Mouse (Mus musculus) limb, embryonic 10.5 days (tissue): ENCODE data around the gene Exd2. TPM values are rescaled to one million over a fixed set of nuclear protein-coding genes. Genes with fewer than 3 reads are reported as not detected.
"Not testable (repeated sequence)": the region's sequence is repeated elsewhere in the genome, so short reads cannot be mapped to it uniquely, and the experiment has no call there.

ENCODE experiments used
- DNase-seq: peaks from one replicate; pipeline ENCODE4 v3.0.0-alpha.2; 2017; ENCODE audit warnings: low spot score
- H3K27ac ChIP-seq: fragments of 300-500 bp; sonication (generic); 2 replicates; pipeline ENCODE4 v1.5.1; 2016; ENCODE audit warnings: mild to moderate bottlenecking
- H3K27me3 ChIP-seq: fragments of 300-500 bp; sonication (generic); 2 replicates; pipeline ENCODE4 v1.6.1; 2016; ENCODE audit warnings: low read depth, mild to moderate bottlenecking; ENCODE audit not compliant: poor library complexity, severe bottlenecking
- H3K36me3 ChIP-seq: fragments of 300-500 bp; sonication (generic); 2 replicates; pipeline ENCODE4 v1.6.1; 2016; ENCODE audit warnings: mild to moderate bottlenecking, moderate library complexity
- H3K4me1 ChIP-seq: fragments of 300-500 bp; sonication (generic); 2 replicates; pipeline ENCODE4 v1.6.1; 2016
- H3K4me3 ChIP-seq: fragments of 300-500 bp; sonication (generic); 2 replicates; pipeline ENCODE4 v1.5.1; 2016; ENCODE audit warnings: mild to moderate bottlenecking, moderate library complexity
- H3K9me3 ChIP-seq: fragments of 300-500 bp; sonication (generic); replicated peaks from 2 replicates; pipeline ENCODE4 v1.6.1; 2016; ENCODE audit warnings: mild to moderate bottlenecking
- WGBS: fragments of 180-500 bp; shearing (Covaris S2); methylation state at CpG from one replicate; pipeline ENCODE4 v1.1.7; 2016; 5-methylcytosine and 5-hydroxymethylcytosine counted together
- polyA plus RNA-seq: library from polyadenylated mRNA; unstranded; fragments of >200 nt; fragmentation: Nextera tagmentation; extraction: Ambion mirVana; gene quantifications from 2 replicates; pipeline ENCODE4 v1.2.1, GENCODE M21; 2016

The Exd2 gene
- polyA plus RNA-seq, 1 experiment from 2014 or later, result 29.7 TPM

DNA sequence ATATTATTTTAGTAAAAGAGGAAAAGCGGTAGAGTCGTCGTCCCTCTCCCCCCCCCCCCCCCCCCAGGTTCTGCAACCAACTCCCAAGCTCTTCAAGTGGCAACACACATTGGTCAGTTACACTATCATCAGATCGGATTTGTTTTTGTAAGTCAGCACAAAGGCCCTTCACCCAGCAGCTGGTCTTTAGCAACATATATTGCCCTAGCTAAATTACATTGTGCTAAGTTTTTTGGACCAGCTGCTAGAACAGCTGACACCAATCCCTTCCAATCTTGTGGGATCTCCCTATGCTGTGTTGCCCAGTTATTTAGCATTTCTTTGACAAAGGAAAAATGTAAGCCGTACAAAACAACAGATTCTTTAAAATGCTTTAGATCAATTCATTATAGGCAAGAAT, 4.9 kb upstream of the Exd2 start:
- 87% methylated on average over 5 of the region's 5 CpGs for WGBS
- Histone ChIP-seq H3K9me3 (no peaks in the 10 kb centered on the region), H3K4me3 (no peak overlapping the region), H3K27me3 (no peaks in the 10 kb centered on the region), H3K36me3 (no peaks in the 10 kb centered on the region), H3K27ac (no peak overlapping the region), H3K4me1 (no peaks in the 10 kb centered on the region)
- no peak for DNase-seq

DNA sequence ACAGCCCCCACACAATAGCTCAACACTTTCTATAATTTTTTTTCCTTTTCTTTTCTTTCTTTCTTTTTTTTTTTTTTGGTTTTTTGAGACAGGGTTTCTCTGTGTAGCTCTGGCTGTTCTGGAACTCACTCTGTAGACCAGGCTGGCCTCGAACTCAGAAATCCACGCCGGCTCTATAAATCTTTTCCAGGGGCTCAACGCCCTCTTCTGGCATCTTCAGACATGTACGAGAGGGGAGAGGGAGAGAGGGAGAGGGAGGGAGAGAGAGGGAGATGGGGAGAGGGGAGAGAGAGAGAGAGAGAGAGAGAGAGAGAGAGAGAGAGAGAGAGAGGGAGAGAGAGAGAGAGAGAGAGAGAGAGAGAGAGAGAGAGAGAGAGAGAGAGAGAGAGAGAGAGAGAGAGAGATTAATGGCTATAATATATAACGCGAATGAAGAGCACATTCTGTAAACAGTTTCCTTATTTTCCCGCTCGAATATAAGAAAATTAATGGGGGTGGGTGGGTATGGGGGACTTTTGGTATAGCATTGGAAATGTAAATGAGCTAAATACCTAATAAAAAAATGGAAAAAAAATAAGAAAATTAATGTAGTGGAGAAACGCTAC, 501 bp upstream of the Exd2 start:
- H3K27me3 ChIP-seq, H3K9me3 ChIP-seq, H3K36me3 ChIP-seq, H3K4me1 ChIP-seq, DNase-seq: not testable (repeated sequence)
- 8% methylated on average over 10 of the region's 10 CpGs for WGBS
- Histone ChIP-seq H3K4me3 (peak overlapping the region; percentile 87), H3K27ac (peak overlapping the region; percentile 93)

DNA sequence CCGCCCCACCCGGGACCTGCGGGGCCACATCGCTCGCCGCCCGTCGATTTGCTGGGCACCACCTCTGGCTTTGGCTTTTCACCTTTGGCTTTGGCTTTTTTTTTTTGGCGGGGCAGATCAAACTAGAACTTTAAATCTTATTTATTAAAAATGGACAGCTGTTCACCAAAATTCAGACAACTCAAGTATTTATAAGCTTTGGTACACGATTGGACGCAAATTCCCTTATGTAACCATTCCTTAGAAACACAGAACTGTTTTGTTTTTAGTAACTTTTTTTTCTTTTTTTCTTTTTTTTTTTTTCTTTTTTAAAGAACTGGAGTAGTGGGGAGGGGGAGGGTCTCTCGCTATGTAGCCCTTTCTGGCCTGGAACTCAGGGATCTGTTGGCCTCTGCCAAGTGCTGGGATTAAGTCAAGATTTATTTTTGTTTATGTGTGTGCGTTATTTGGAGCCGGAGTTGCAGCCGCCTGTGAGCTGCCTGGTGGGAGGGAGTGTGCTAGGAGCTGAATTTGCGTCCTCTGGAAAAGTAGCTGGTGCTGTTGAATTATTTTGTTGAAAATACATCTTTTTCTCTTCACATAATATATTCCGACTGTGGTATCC, 873 bp downstream of the Exd2 start:
- Histone ChIP-seq H3K4me3 (peak overlapping the region; percentile 87), H3K27ac (peak overlapping the region; percentile 93), H3K27me3 (no peaks in the 10 kb centered on the region), H3K36me3 (no peaks in the 10 kb centered on the region), H3K4me1 (peaks cover 7% of the 10 kb centered on the region; the same call in 1 of the 2 replicates), H3K9me3 (no peaks in the 10 kb centered on the region)
- 8% methylated on average over 17 of the region's 17 CpGs for WGBS
- no peak for DNase-seq

DNA sequence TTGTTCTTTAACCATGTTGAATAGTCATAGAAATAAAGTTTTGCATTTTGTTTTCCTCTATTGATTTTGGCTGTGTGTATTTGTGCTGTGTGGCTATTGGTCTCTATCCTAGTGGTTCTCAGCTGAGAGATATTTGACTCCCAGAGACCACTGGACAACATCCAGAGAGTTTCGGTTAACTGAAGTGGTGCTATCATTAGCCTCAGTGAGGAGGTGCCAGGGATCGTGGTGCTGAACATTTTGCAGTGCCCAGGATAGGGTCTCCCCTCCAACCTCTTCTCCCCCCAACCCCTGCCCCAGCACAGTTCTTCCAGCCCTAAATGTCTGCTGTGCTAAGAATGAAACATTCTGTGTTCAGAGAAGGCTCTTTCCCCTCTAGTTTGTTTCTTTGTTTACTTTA, 7.3 kb downstream of the Exd2 start:
- Histone ChIP-seq H3K27me3 (no peaks in the 10 kb centered on the region), H3K36me3 (no peaks in the 10 kb centered on the region), H3K4me3 (no peak overlapping the region), H3K9me3 (no peaks in the 10 kb centered on the region), H3K27ac (no peak overlapping the region), H3K4me1 (no peaks in the 10 kb centered on the region)
- 91% methylated on average over 2 of the region's 2 CpGs for WGBS
- no peak for DNase-seq

DNA sequence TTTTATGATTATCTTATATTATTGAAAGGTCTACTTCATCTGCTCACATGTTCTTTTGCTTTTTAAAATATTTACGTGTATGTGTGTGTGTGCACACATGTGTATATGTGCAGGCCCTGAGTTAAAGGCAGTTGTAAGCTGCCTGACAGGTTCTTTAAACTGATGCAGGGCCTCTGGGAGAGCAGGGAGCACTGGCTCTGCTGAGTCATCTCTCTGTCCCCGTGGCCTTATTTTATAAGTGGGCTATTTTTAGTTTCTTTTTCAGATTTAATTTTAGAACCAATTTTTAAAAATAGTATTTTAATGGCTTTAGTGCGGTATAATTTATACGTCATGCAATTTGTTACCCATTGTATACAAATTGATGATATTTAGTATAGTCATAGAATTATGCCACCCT, 9.0 kb downstream of the Exd2 start:
- Histone ChIP-seq H3K9me3 (no peaks in the 10 kb centered on the region), H3K4me3 (no peak overlapping the region), H3K4me1 (no peaks in the 10 kb centered on the region), H3K27ac (no peak overlapping the region), H3K36me3 (peaks cover 8% of the 10 kb centered on the region; the same call in 1 of the 2 replicates), H3K27me3 (no peaks in the 10 kb centered on the region)
- WGBS, result 85% methylated on average over 4 of the region's 4 CpGs
- DNase-seq, result no peak

- Histone ChIP-seq H3K27ac (no peak overlapping the region), H3K9me3 (no peaks in the 10 kb centered on the region), H3K4me3 (no peak overlapping the region), H3K27me3 (no peaks in the 10 kb centered on the region), H3K36me3 (peaks cover 8% of the 10 kb centered on the region; the same call in 1 of the 2 replicates), H3K4me1 (no peaks in the 10 kb centered on the region)
- WGBS, result 93% methylated on average over 3 of the region's 3 CpGs
- no peak for DNase-seq
These were observed 10.8 kb downstream of the Exd2 start for GRCm38 (mm10) chr12:80473731-80474130.

DNA sequence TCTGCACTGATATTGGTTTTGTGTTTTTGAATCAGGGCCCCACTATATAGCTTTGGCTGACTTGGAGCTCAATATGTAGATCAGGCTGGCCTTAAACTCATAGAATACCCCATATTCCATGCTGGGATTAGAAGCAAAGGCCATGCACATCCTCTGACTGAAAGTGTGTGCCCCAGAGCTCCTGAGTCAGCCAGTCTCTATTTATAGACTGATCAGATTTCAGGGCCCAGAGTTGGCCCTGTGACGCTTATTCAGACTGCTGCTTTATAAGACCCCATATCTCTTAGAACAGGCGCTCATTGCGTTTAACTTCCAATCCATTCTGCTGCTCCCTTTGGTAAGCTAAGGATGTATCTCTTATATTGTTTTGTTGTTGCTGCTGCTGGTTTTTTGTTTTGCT, 17.1 kb downstream of the Exd2 start:
- WGBS, result 87% methylated on average over 3 of the region's 3 CpGs
- Histone ChIP-seq H3K4me1 (no peaks in the 10 kb centered on the region), H3K27ac (no peak overlapping the region), H3K27me3 (no peaks in the 10 kb centered on the region), H3K4me3 (no peak overlapping the region), H3K36me3 (peaks cover 51% of the 10 kb centered on the region), H3K9me3 (no peaks in the 10 kb centered on the region)
- no peak for DNase-seq

- Histone ChIP-seq H3K36me3 (peaks cover 66% of the 10 kb centered on the region), H3K27ac (no peak overlapping the region), H3K27me3 (no peaks in the 10 kb centered on the region), H3K4me1 (no peaks in the 10 kb centered on the region), H3K9me3 (no peaks in the 10 kb centered on the region), H3K4me3 (no peak overlapping the region)
- WGBS, result 83% methylated on average over 3 of the region's 3 CpGs
- DNase-seq, result no peak
These were observed 20.5 kb downstream of the Exd2 start for GRCm38 (mm10) chr12:80483397-80483796.

DNA sequence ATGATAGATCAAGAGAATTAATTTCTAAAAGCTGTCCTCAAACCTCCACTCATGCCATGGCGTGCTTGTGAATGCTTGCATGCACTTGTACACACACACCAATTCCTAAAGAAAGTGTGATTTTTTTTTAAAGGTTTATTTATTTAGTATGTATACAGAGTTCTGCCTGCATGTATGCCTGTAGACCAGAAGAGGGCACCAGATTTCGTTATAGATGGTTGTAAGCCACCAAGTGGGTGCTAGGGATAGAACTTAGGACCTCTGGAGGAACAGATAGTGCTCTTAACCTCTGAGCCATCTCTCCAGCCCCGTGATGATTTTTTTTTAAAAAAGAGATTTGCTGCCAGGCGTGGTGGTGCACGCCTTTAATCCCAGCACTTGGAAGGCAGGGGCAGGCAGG, 30.4 kb downstream of the Exd2 start:
- no peak overlapping the region for H3K4me3 ChIP-seq
- peaks cover 55% of the 10 kb centered on the region for H3K36me3 ChIP-seq
- WGBS, result 92% methylated on average over 5 of the region's 5 CpGs
- H3K9me3 ChIP-seq, result no peaks in the 10 kb centered on the region
- DNase-seq, result no peak
- H3K27ac ChIP-seq, result no peak overlapping the region
- no peaks in the 10 kb centered on the region for H3K27me3 ChIP-seq
- 0 out of 2 replicates have a peak, but pooled peaks cover 4% of the 10 kb centered on the region for H3K4me1 ChIP-seq

DNA sequence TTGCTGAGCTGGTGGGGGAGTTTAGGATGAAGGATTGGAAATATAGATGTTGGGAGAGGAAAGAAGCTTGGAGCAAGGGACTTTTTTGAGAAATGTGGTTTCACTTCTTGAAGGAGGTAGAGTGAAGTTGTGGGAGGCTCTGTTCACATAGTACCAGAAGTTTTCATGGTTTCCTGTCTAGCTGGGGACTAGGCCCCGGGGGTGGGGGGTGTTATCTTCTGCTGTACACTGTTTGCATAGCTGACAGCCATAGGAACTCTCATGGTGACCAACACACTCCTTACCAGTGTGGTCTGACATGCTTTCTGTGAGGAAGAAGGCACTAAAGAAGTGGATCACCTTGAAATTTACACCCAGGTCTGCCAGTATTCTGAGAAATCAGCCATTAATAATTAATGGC, 32.8 kb downstream of the Exd2 start:
- Histone ChIP-seq H3K4me3 (no peak overlapping the region), H3K36me3 (peaks cover 35% of the 10 kb centered on the region), H3K27me3 (no peaks in the 10 kb centered on the region), H3K27ac (no peak overlapping the region), H3K9me3 (no peaks in the 10 kb centered on the region), H3K4me1 (0 out of 2 replicates have a peak, but pooled peaks cover 4% of the 10 kb centered on the region)
- no peak for DNase-seq
- WGBS, result 94% methylated on average over 1 of the region's 1 CpGs

GRCm38 (mm10) chr12:80498356-80498755, 35.5 kb downstream of the Exd2 start:
- no peak overlapping the region for H3K27ac ChIP-seq
- peaks cover 11% of the 10 kb centered on the region for H3K36me3 ChIP-seq
- 63% methylated on average over 4 of the region's 4 CpGs for WGBS
- no peaks in the 10 kb centered on the region for H3K27me3 ChIP-seq
- H3K4me3 ChIP-seq, result no peak overlapping the region
- no peak for DNase-seq
- H3K4me1 ChIP-seq, result 0 out of 2 replicates have a peak, but pooled peaks cover 4% of the 10 kb centered on the region
- H3K9me3 ChIP-seq, result no peaks in the 10 kb centered on the region

- Histone ChIP-seq H3K4me1 (0 out of 2 replicates have a peak, but pooled peaks cover 4% of the 10 kb centered on the region), H3K36me3 (0 out of 2 replicates have a peak, but pooled peaks cover 4% of the 10 kb centered on the region)
- WGBS, result 52% methylated on average over 1 of the region's 1 CpGs
These were observed 37.6 kb downstream of the Exd2 start for GRCm38 (mm10) chr12:80500506-80500905.

GRCm38 (mm10) chr12:80504718-80505117, 41.8 kb downstream of the Exd2 start:
- no peak for DNase-seq
- 77% methylated on average over 5 of the region's 5 CpGs for WGBS
- H3K27me3 ChIP-seq, result no peaks in the 10 kb centered on the region
- H3K36me3 ChIP-seq, result no peaks in the 10 kb centered on the region
- H3K4me1 ChIP-seq, result peaks cover 15% of the 10 kb centered on the region
- no peak overlapping the region for H3K27ac ChIP-seq
- H3K9me3 ChIP-seq, result no peaks in the 10 kb centered on the region
- no peak overlapping the region for H3K4me3 ChIP-seq

More at GRCm38 (mm10) chr12:80500506-80500905, 37.6 kb downstream of the Exd2 start:
- Histone ChIP-seq H3K27ac (no peak overlapping the region), H3K27me3 (no peaks in the 10 kb centered on the region), H3K4me3 (no peak overlapping the region), H3K9me3 (no peaks in the 10 kb centered on the region)
- no peak for DNase-seq
